Mouse (Mus musculus): Measurements from ENCODE around the gene Elane. TPM values are rescaled to one million over a fixed set of nuclear protein-coding genes. Genes with fewer than 3 reads are reported as not detected.

Elane gene
- polyA plus RNA-seq, 1 experiment: 162 TPM

DNA sequence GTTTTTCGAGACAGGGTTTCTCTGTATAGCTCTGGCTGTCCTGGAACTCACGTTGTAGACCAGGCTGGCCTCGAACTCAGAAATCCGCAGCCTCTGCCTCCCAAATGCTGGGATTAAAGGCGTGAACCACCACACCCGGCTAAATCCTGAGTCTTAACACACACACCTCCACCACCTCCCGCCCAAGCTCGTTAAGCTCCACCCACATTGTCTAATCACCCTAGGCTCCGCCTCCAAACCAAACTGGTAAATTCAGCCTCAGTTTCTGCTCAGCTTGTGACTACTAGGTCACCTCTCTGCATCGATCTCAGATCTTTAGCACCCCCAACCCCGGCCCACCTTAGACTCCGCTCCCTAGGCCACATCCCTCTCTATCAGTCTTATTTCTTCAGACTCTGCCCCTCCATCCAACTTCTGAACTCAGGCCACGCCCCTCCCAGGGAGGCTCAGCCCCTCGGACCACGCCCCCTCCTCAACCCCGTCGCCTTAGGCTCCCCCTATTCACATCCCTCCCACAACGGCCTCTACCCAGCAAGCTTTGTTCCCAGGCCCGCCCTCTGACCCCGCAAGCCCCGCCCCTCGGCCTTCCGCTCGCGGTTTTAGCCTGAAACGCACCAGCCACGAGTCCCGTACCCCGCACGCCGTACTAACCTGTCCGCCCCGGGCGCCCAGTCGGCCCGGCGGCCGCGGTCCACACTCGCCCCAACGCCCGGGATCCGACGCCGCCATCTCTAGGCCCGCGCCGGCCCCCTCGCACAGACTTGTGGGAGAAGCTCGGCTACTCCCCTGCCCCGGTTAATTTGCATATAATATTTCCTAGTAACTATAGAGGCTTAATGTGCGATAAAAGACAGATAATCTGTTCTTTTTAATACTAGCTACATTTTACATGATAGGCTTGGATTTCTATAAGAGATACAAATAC is 22.4 kb downstream of the Elane start, which contains the start of gene Med16:
Med16 (minus strand) TSS at position 757 of the 925 bp plus-strand sequence.
- 1% methylated on average over 52 of the region's 52 CpGs for WGBS
- Histone ChIP-seq H3K4me1 (ENCODE audit: control insufficient read depth, insufficient read depth, low read length) (peaks cover 4% of the 10 kb centered on the region), H3K4me3 (replicated peaks; ENCODE audit: control insufficient read depth, low read depth, low read length) (peak within 1 kb of the TSS; percentile 83), H3K27ac (ENCODE audit: control insufficient read depth, insufficient read depth, low read depth, low read length, poor library complexity) (peak within 1 kb of the TSS; percentile 99)
- TF ChIP-seq CTCF (IDR thresholded peaks at IDR 0.05; ENCODE audit: control insufficient read depth, insufficient read depth, low read length): no peak
- no peak; the same call in 1 of the 2 replicates for TF ChIP-seq POLR2A (IDR thresholded peaks at IDR 0.05; ENCODE audit: borderline replicate concordance, control insufficient read depth, low read depth, low read length)

DNA sequence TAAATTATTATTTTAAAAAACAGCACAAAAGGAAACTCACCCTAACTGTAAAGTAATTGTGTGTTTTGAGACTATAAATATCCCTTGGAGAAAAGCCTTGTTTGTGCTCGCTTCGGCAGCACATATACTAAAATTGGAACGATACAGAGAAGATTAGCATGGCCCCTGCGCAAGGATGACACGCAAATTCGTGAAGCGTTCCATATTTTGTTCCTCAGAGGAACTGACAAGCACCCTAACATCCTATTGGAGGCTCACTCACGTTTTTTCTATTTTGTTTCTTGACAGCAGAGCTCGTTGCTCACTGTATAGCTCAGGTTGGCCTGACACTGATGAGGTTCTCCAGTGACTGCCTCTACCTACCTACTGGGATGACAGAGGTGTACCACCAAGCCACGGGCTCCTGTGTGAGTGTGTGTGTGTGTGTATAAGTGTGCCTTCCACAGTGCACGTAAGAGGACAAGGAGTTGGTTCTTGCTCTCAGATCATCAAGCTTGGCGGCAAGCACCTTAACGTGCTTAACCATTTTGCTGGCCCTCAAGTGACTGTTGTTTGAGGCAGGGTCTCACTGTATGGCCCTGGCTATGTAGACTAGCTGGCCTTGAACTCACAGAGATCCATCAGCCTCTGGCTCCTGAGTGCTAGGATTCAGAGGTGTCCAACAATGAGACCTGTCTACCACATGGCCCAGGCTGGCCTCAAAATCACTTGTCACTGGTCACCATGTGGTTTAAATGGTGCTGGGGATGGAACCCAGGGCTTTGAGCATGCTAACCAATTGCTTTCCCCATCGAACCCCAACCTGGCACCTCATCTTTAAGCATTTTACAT is 23.3 kb downstream of the Elane start:
- H3K4me3 ChIP-seq (replicated peaks; ENCODE audit: control insufficient read depth, low read depth, low read length): no peak overlapping the region
- peaks cover 4% of the 10 kb centered on the region for H3K4me1 ChIP-seq (ENCODE audit: control insufficient read depth, insufficient read depth, low read length)
- 22% methylated on average over 14 of the region's 14 CpGs for WGBS
- H3K27ac ChIP-seq (ENCODE audit: control insufficient read depth, insufficient read depth, low read depth, low read length, poor library complexity): peak overlapping the region; percentile 57
- TF ChIP-seq POLR2A (IDR thresholded peaks at IDR 0.05; ENCODE audit: borderline replicate concordance, control insufficient read depth, low read depth, low read length) (no peak), CTCF (IDR thresholded peaks at IDR 0.05; ENCODE audit: control insufficient read depth, insufficient read depth, low read length) (no peak)

DNA sequence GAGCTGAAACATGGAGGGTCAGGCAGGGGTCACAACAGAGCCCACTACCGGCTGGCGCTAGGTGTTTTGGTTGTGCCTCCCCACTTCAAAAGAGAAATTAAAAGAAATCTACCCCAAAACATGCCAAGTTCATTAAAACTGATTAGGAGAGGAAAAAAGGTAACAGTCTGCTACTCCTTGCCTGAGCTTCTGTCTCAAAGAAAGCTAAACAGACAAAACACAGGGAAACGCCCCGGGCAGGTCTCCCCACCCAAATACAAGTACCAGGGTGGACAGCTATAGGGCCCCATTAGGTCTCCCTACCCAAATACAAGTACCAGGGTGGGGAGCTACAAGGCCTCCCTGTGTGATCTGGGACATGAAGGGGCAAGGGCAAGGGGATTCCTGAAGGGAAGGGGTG is 24.5 kb downstream of the Elane start, which contains the start of gene Gm26602:
Gm26602 (plus strand) TSS at position 301 of the 400 bp plus-strand sequence.
- H3K4me1 ChIP-seq (ENCODE audit: control insufficient read depth, insufficient read depth, low read length): peaks cover 5% of the 10 kb centered on the region
- no peak within 1 kb of the TSS for H3K4me3 ChIP-seq (replicated peaks; ENCODE audit: control insufficient read depth, low read depth, low read length)
- H3K27ac ChIP-seq (ENCODE audit: control insufficient read depth, insufficient read depth, low read depth, low read length, poor library complexity): no peak within 1 kb of the TSS; the same call in 1 of the 2 replicates
- TF ChIP-seq CTCF (IDR thresholded peaks at IDR 0.05; ENCODE audit: control insufficient read depth, insufficient read depth, low read length) (no peak), POLR2A (IDR thresholded peaks at IDR 0.05; ENCODE audit: borderline replicate concordance, control insufficient read depth, low read depth, low read length) (no peak)
- WGBS: 93% methylated on average over 4 of the region's 4 CpGs

DNA sequence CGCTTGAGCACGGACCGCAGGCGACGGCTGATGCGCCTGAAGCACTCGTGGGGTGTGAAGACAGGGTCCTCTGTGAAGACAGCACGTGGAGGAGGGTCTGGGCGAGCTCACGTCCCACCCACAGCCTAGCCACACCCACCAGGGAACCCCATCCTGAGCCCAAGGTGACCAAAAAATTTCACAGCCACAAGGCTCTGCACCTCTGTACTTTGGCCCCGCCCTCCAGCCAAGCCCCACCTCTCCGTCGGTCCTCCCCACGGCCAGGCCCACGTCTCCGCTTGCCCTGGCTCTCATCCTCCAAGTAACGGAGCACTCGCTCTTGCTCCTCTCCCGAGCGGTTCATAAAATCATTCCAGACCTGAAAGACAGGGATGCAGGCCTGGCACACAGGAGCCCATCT is 26.4 kb downstream of the Elane start:
- Histone ChIP-seq H3K27ac (ENCODE audit: control insufficient read depth, insufficient read depth, low read depth, low read length, poor library complexity) (no peak overlapping the region), H3K4me3 (replicated peaks; ENCODE audit: control insufficient read depth, low read depth, low read length) (no peak overlapping the region), H3K4me1 (ENCODE audit: control insufficient read depth, insufficient read depth, low read length) (peaks cover 7% of the 10 kb centered on the region)
- TF ChIP-seq POLR2A (IDR thresholded peaks at IDR 0.05; ENCODE audit: borderline replicate concordance, control insufficient read depth, low read depth, low read length) (no peak), CTCF (IDR thresholded peaks at IDR 0.05; ENCODE audit: control insufficient read depth, insufficient read depth, low read length) (no peak)
- WGBS: 86% methylated on average over 20 of the region's 20 CpGs

DNA sequence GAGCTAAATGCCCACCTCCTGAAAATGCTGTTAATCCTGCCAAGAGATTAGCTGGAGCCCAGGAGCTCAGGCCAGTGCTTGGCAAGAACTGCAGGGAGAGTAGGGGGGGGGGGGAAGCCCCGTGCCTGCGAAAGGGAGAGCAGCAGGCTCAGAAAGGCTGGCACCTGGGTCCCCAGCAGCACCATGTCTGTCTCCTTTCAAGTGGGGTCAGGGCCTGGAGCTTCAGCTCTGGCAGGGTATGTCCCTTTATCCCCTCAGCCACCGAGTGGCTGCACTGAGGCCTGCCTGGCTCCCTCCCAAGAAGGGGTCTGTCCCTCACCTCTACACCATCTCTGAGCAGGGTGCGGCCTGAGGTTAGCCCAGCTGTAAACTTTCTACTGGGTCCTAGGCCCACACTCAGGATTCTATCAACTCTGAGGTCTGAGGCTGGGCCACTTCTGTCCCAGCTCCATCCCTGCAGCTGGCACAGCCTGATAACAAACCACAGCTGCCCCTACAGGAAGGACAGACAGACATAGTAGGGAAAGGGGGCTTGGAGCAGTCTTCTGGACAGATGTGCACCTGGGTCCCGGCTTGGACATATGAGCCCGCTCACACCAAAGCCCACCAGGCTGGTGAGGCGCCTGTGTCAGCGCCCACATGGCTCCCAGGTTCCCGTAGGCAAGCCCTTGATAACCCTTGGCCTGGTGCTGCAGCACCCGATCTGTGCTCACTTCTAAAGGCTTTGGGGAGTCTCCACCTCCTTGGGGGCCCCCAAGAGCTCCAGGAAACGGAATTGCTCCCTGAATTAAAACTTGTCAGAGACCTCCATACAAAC is 28.3 kb downstream of the Elane start:
- Histone ChIP-seq H3K4me3 (replicated peaks; ENCODE audit: control insufficient read depth, low read depth, low read length) (peak overlapping the region; percentile 72), H3K27ac (ENCODE audit: control insufficient read depth, insufficient read depth, low read depth, low read length, poor library complexity) (peak overlapping the region; percentile 81), H3K4me1 (ENCODE audit: control insufficient read depth, insufficient read depth, low read length) (peaks cover 5% of the 10 kb centered on the region)
- TF ChIP-seq CTCF (IDR thresholded peaks at IDR 0.05; ENCODE audit: control insufficient read depth, insufficient read depth, low read length) (no peak), POLR2A (IDR thresholded peaks at IDR 0.05; ENCODE audit: borderline replicate concordance, control insufficient read depth, low read depth, low read length) (no peak)
- WGBS: 36% methylated on average over 11 of the region's 11 CpGs

DNA sequence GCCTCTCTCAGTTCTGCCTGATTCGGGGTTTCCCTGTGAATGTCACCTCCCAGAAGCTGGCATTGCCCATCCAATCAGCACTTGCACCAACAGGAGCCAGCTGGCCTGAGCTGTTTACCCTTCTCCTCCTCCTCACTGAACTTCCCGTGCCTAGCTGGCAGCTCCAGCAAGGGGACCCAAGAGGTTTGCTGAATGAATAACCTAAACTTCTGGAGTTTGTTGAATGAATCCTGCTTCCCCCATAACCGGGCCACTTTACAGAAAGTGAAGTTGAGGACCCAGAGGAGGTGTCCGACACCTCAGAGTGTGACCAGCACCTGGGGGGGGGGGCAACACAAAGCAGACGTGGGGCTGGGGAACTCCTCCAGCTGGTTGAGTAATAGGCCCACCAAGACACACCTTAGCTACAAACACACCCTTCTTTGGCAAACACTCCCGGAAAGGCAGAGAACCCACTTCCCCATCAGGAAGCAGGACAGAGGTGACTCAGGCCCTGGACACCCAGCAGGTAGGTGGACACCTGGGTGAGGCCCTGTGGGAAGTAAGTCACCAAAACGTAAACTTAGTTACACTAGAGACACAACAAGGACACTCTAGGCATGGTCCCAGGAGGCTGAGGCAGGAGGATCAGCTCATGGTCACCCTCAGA is 29.0 kb downstream of the Elane start:
- H3K4me1 ChIP-seq (ENCODE audit: control insufficient read depth, insufficient read depth, low read length): peaks cover 3% of the 10 kb centered on the region
- peak overlapping the region; percentile 72 for H3K4me3 ChIP-seq (replicated peaks; ENCODE audit: control insufficient read depth, low read depth, low read length)
- peak overlapping the region; percentile 81 for H3K27ac ChIP-seq (ENCODE audit: control insufficient read depth, insufficient read depth, low read depth, low read length, poor library complexity)
- TF ChIP-seq POLR2A (IDR thresholded peaks at IDR 0.05; ENCODE audit: borderline replicate concordance, control insufficient read depth, low read depth, low read length) (no peak), CTCF (IDR thresholded peaks at IDR 0.05; ENCODE audit: control insufficient read depth, insufficient read depth, low read length) (no peak)
- WGBS: 15% methylated on average over 7 of the region's 7 CpGs

DNA sequence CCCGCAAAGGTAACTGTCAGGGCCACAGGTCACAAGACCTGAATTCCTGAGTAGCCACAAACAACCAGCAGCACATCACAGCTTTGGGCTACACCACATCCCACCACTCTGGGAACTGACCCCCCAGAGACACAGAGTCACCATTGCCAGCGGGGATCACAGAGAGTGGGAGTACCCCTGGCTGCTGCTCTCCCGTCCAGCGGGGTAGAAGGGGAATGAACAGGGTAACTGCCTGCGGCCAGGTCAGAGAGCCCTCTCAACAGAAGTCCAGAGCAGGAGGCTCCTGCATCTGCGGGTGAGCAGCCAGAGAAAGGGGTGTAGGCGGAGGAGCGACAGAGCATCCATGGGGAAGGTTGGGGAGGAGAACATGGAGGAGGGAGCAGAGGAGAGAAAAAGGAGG is 30.0 kb downstream of the Elane start:
- 8% methylated on average over 8 of the region's 8 CpGs for WGBS
- peak overlapping the region; percentile 86 for H3K27ac ChIP-seq (ENCODE audit: control insufficient read depth, insufficient read depth, low read depth, low read length, poor library complexity)

More for the DNA sequence above, 30.0 kb downstream of the Elane start:
- TF ChIP-seq POLR2A (IDR thresholded peaks at IDR 0.05; ENCODE audit: borderline replicate concordance, control insufficient read depth, low read depth, low read length) (no peak), CTCF (IDR thresholded peaks at IDR 0.05; ENCODE audit: control insufficient read depth, insufficient read depth, low read length) (no peak)
- Histone ChIP-seq H3K4me3 (replicated peaks; ENCODE audit: control insufficient read depth, low read depth, low read length) (peak overlapping the region; percentile 96), H3K4me1 (ENCODE audit: control insufficient read depth, insufficient read depth, low read length) (peaks cover 5% of the 10 kb centered on the region)
